Mouse (Mus musculus) cerebellum, adult 11 months (tissue): Measurements from ENCODE around the gene Amz1.

Experiments used
- DNase-seq: peaks from one replicate; pipeline ENCODE4 v3.0.0; 2022

Gene Amz1

DNA sequence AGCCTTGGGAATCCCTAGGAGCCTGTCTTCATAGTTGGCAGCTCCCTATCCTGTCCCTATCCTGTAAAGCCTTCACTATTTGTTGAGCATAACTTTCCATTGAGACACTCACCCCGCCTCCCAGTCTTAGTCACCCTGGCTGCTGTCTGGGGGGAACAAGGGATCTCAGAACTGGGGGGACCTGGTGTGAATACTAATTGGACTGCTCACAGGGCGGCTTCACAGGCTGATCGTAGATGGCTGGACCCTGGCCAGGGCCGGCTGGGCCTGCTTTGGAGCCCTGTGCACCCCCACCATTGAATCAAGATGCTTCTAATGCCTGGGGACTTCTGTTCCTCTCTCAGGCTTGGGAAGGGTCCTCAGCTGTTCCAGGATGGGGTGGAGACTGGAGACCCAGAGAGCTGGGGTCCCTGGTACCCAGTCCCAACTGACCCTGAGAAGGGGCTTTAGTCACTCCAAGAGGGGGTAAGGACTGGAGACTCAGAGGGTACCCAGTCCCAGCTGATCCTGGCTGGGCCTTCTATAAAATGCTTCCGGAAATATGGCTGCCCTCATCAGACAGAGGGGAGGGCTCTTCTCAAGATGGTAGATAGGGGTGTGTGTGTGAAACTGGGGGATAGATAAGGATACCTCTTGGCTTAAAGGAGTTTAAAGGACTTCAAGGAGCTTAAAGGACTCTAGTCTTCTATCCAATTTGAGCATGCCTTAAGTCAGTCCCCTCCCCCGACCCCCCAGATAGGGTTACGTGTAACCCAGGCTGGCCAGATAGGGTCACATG is 2.3 kb downstream of the Amz1 start:
- DNase-seq = no peak

DNA sequence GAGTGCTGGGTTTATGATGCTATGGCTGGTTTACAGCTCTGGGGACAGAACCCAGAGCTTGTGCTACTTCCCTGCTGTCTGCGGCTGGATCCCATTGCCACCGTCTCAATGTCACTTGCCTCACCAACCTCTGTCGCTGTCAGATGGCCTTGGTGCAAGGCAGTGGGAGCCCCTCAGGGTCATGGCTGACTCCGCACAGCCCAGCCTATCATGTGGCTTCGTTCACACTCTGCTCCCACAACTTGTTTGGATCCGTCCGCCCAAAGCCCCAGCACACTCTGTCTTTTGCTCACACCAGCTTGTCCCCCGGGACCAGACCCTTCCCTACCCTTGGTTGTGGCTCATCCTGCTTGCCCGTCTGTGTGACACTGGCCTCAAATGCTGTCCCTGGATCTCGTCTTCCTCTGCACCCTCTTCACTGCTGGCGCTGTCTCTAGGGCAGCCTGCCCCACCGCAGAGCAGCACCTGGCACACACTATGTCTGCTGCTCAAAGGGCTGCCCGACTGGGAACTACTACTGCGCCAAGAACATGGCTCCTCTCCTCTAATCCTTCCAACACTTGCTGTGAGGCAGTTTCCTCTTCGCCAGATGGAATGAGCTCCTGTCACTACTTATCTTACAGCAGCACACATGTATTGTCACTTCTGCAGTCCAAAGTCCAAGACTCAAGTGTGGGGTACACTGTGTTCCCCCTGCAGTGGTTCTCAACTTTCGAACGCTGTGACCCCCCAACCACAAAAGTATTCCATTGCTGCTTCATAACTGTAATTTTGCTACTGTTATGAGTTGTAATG is 3.2 kb downstream of the Amz1 start:
- no peak for DNase-seq

DNA sequence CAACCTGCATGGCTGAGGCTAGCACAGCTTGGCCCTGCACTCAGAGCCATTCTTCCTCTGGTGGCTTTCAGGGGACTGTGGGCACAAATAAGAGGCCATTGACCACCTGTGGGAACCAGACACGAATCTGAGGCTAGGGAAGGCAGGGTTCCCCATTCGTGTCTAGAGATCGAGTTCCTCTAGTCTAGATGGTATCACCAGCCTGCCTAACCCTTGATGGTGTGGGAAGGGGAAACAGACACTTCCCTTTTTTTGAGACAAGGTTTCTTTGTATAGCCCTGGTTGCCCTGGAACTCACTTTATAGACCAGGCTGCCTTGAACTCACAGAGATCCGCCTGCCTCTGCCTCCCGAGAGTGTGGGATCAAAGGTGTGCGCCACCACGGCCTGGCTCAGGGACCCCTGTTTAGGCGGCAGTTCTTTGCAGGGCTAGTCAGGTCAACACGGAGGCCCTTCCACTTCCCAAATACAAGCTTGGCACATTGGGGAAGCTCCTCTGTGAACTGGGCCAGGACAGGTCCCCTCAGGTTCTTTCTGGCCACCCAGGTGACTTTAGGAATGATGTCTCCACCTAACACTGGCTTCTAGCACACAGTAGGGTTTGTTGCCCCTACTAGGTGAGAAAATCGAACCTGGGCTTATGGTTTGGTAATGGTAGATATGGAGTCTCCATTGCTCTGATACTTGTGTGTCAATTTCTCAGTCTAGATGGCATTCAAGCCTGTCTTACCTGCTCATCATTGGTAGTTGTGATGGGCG is 7.3 kb downstream of the Amz1 start:
- no peak for DNase-seq

DNA sequence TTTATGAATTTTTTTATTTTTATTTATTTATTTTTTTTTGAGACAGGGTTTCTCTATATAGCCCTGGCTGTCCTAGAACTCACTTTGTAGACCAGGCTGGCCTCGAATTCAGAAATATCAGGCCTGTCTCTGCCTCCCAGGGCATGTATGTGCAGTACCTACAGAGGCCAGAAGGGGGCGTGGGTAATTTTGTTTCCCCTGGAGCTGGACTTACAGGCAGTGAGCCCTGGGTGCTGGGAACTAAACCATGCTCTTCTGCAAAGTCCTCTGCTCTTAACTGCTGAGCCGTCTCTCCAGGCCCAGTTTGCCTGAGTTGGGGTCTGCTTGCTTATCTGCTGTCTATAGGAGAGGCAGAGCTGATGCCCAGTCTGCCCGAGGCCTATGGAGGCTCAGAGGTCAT is 8.3 kb downstream of the Amz1 start:
- no peak for DNase-seq

DNA sequence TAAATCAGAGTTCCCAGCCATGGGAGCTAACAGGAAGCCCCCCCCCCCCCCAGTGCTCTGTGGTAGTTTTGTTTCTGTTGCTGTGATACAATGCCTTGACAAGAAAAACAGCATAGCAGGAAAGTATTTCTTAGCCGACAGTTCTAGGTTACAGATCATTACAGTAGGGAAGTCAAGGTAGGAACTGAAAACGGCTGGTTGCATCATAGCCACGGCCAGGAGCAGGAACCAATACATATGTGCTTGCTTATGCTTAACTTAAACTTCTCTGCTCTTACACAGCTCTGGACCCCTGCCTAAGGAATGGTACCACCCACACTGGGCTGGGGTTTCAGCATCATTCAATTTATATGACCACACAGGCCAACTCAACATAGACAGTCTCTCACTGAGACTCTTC is 9.4 kb downstream of the Amz1 start:
- DNase-seq = no peak

DNA sequence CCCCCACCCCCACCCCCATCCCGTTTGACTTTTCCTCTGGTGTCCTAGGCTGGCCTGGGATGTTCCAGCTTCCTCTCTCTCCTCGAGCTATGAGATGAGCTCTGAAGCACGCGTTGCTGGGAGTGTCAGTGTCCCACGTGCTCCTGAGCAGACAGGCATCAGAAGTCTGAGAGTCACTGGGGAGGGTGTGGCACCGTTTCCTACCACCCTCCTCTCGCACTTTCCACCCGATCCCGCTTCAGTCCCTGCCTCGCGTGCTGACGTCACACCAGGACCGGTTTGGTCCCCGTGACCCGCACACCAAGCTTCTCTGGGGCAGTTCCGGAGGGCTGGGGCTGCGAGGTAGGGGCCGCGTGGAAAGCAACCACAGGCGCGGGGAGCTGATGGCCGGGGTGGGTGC is 11.4 kb downstream of the Amz1 start:
- DNase-seq = no peak

DNA sequence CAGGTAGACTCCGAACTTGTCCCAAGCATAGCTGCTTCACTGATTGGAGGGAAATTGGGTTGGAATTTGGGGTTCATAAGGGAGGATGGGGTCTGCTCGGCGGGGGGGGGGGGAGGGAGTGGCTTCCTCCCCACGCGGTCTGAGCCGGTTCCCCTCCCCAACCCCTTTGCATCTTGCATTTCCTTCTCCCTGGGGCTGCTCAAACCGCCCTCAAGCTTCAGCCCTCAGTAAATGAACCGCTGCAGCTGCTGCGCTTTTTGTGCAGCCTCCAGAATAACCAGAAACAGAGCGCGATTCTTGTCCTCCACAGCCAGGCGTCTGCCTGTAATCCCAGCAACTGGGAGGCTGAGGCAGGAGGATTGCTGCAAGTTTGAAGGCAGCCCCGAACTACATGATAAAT is 12.2 kb downstream of the Amz1 start:
- no peak for DNase-seq

DNA sequence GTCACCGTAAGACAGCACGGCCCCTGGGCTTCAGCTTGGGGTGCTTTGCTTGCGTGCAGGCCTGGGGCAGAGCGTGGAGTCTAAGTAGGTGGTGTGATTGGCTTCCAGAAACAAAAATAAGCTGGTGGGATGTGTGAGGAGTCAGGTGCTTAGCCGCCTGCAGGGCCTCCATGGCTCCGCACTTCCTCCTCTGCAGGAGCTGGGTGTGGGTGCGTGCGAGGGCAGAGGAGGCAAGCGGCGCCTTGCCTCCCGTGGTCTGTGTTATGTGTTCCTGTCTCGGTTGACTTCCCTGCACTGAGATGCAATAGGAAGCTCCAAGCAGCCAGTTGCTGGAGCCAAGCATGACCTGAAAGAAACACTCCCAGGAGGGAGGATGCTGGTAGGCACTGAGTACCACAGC is 15.9 kb downstream of the Amz1 start:
- DNase-seq = no peak

DNA sequence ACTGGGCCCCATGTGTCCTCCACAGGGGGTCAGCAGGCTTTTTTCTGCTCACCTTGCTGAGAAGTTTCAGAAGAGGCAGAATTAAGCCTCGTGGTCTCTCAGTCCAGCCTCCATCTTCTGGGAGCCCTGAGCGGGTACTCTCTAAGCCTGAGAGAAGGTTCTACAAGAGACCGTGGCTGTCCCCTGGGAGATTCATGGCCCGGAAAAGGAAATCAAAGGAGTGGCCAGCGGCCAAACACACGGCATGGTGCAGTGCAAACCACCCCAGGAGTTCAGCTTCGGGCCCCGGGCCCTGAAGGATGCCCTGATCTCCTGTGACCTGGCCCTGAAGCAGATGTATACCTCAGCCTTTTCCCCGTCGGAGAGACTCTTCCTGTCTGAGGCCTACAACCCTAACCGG is 17.1 kb downstream of the Amz1 start:
- no peak for DNase-seq

DNA sequence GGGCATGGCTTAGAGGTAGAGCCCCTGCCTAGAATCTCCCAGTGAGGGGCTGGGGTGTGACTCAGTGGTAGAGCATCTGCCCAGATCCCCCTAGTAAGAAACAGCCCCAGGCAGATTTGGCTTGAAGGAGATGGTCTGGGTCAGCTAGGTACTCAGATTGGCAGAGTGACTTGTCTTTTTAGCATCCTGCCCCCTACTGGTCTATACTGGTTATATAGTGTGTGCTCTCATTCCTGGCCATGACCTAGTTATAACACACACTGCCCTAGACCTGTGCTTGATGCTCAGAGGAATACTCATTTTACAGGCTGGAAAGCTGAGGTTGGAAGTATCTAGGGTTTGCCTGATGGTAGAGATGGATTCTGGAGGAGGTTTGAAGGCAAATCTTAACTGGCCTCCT is 17.9 kb downstream of the Amz1 start:
- no peak for DNase-seq

DNA sequence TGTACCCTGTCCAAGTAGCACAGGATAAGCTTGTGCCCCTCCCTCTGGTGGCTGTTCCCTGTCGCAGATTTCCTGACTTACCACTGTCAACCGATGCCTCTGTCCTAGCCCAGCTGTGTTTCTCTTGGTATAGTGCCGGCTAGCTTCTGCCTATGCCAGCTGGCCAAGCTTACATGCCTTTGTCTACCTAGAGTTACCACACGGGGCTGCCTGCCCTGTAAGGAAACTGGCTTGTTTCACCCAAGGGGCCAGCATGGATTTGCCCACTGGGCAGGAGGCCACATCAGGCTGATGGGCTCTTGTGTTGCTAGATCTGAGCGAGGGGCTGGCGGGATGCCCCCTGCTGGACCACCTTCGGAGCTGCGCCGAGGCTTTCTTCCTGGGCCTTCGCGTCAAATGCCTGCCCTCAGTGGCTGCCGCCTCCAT is 19.8 kb downstream of the Amz1 start:
- no peak for DNase-seq

DNA sequence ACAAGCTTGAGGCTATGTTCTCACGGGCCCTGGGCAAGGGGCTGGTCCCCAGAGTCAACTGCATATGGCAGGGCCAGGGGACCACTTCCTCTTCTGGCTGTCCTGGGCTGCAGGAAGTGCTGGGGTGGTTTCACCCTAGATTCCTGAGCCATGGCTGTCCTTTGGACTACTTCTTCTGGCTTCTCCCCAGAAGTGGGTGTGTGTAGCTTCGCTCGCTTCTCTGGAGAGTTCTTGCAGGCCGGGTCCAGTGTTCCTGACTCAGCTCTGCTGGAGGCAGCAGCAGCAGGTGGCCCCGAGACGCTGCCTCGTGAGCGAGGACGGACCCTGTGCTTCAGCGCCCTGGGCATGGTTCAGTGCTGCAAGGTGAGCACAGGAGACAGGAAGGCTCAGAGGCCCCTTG is 24.5 kb downstream of the Amz1 start:
- no peak for DNase-seq

DNA sequence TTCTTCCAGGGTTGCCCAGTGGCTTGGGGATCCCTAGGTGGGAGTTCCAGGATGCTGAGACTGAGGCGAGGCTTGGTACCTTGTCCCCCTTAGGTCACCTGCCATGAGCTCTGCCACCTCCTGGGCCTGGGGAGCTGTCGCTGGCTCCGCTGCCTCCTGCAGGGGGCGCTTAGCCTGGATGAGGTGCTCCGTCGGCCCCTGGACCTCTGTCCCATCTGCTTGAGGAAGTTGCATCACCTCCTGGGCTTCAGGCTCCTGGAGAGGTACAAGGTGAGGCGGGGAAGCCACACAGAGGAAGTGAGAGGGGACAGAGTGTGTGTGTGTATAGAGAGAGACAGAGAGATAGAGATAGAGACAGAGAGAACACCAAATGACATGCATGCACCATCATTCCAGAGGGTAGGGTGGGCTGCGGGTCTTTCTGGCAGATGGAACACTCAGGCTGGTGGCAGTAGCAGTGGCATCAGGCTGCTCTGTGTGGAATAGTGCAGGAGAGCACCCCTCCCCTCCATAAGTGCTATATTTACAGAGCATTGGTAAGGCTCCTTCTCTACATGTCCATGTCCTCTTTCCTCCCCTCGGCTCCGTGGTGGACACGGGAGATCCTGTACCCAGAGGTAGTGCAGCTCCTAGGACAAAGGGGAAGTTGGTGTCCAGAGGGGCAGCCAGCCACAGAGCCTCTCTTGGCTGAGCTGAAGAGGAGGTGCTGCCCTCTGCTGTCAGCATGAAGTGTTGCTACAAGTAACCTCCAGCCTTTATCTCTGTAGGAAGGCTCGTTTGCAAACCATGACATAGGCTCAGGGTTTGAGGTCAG is 25.3 kb downstream of the Amz1 start:
- DNase-seq = peak; percentile 66

DNA sequence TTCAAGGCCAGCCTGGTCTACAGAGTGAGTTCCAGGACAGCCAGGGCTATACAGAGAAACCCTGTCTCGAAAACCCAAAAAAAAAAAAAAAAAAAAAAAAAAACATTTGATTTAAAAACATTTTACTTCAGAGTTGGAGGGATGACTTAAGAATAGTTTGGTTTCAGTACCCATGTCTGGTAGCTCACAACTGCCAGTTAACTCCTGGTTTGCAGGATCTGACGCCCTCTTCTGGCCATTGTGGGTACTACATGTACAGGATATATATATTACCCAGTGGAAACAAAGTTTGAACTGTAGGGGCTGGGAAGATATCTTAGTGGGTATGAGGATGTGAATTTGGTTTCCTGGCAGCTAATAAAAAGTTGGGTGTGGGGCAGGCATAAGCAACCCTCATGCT is 27.0 kb downstream of the Amz1 start:
- no peak for DNase-seq

DNA sequence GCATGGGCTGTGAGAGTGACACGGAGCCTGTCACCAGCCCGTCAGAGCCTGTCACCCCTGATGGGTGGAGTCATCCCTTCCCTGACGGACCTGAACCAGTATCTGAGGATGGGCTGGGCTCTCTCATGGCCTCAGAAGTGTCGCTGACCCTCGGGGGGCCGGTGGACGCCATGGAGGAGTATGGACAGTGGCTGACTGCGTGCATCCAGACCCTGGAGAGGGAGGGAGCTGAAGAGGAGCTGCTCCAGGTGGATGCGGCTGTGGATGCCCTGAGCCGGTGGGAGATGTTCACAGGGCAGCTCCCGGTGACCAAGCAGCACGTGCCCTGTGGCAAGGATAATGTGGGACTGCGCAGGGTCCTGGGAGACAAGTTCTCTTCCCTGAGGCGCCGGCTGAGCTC is 28.1 kb downstream of the Amz1 start:
- no peak for DNase-seq

DNA sequence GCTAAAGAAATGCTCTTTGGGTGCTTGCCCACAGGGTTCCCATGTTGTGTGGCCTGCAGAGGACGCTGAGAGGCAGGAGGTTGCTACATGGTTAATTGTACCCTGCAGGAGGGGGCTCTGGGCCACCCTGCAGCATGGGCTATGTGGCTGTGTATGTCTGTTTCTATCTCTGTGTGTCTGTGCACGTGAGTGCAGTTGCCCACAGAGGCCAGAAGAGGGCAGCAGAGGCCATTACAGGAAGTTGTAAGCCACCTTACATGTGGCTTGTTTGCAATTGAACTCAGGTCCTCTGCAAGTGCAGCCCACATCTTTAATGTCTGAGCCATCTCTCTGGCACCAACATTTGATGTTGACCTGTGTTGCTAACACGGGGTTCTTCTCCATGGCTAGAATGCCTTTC is 28.7 kb downstream of the Amz1 start:
- DNase-seq = no peak

DNA sequence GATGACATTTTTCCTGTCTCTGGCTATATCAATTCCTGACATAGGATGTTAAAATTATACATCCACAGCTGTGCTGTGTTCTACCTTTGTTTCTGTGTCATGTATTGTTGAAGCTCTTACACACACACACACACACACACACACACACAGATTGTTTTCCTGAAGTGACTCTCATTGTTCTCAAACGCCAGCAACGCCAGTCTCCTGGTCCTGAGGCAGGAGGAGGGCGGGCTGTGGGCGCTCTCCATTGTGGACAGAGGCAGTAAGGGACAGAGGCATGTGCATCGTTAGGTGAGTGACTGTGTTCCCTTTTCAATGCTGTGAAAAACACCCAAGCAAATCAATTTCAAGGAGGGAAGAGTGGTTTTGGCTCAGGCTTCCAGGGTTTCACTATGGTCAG is 29.3 kb downstream of the Amz1 start:
- no peak for DNase-seq

DNA sequence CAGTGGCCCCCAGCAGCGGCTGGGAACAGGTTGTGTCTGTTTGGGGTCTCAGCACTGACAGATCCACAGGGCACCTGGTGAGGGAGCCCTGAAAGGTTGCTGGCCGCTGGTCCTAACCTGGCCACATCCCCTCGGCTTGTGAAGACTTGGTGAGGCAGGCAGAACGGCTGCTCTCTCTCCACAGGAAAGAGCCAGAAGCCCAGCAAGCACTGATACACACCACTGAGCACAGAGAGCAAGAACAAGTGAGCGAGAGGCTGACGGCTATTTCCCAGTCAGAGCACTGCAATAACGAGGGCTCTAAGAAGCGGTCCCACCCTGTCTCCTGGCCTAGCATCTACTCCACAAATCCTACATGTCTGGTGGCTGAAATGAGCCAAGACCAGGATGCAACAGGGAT is 34.9 kb downstream of the Amz1 start:
- DNase-seq = no peak

DNA sequence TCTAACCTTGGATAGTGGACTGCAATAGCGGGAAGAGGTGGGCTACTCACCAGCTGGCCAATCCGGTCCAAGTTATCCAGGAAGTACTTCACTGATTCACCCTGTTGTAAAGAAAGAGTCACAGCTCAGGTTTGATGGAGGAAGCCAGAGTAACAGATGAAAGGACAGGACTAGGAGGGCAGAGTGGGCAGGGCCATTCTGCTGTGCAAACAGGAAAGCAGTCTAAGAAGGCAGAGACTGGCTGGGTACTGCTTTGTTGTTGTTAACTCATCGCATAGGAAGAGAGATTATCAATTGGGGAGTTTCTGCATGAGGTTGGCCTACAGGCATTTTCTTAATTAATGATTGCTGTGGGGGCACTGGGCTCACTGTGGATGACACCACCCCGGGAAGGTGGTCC is 38.6 kb downstream of the Amz1 start:
- DNase-seq = no peak

DNA sequence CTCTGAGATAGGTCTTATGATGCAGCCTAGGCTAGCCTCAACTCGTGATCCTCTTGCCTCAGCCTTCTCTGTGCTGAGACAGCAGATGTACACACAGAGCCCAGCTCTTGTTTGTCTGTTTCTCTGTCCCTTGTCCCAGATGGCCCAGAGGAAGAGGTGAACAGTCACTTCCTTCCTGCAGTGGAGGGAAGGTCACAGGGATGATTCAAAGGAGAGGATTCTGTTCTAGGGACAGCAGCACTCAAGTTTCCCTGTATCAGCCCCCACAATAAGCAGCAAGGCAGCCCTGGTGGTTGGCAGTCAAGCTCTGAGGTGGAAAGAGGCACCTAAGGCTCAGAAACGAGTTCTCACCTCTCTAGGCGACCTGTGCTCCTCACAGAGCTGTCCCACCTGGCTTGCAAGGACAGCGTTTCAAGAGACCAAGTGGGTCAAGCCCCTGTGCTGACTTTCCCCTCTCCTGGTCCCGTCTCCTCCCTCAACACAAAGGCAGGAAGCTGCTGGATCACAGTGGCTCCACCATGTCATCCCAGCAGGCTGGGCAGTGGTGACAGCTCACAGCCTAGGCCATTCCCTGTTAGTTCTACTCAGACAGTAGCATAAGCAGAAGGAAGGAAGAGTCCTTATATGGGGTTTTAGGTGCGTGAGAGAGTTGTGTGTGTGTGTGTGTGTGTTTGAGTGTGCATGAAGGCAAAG is 41.1 kb downstream of the Amz1 start:
- DNase-seq = no peak

DNA sequence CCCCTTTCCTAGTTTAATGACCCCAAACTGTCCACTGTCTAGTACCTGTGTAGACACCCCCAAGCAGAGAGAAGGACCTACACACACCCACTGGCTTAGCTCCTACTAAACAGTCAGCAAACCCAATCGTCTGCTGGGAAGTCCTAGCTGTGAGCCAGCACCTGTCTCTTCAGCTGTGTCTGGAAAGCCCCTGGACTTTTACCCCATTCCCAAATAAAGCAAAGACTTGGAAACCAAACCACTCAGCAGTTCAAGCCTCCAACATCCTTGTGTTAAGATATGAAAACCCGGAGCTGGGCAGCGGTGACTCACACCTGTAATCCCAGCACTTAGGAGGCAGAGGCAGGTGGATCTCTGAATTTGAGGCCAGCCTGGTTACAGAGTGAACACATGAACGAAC is 42.6 kb downstream of the Amz1 start:
- DNase-seq = no peak

DNA sequence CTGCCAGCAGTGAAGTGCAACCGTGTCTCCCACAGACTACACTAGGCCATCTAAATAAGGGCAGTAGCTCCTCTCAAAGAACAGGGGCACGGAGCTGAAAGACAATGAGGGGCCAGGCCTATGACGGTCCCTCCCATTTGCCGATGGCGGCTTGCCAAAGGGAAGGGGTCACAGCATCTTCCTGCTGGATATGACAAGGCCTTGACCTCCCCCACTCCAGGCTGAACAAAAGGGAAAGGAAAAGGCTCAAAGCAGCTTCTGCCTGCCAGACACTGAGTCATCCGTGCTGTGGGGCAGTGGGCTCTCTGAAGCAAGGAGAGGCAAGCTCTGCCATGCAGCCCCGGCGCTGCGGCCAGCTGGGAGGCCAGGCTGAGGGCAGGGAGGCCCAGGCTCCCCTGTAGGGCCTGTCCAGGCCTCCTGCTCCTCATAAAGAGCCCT is 43.8 kb downstream of the Amz1 start:
- peak; percentile 34 for DNase-seq
